Comparison of ENCODE assay signal across 15 mouse cellular contexts in the genomic region with DNA sequence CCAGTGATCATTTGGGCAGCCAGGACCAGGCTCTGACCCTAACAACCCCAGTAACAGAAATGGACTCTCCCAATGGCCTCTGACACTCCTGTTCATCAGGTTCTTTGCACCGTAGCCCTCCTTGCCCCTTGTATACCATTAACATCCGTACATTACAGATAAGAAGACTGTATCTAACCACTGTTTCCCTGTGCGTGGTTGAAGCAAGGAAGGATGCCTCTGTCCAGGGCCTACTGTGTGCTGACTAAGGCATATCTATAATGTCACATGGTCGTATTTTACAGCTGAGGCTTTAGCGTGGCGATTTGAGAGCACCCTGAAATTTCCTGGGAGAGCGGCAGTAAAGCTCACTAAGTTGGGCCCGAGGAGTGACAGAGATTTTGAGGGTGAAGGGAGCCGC. TPM values are rescaled to one million over a fixed set of nuclear protein-coding genes. Genes with fewer than 3 reads are reported as not detected.
DNase-seq lines count a peak whose midpoint lies in the region; ATAC-seq and TF ChIP-seq lines count a peak whose summit lies in the region.
"Had no signal": no experiment of that assay in that cellular context is flagged by ENCODE, and none has a peak within 500 bp of the region (broad histone marks: within the 10 kb centered on the region; RNA-seq: fewer than 3 reads in every experiment).

No protein-coding gene starts in this region.

- H3K27ac ChIP-seq in heart, embryonic 12.5 days (ENCODE audit: poor library complexity, severe bottlenecking) = peak overlapping the region; percentile 58
- peak overlapping the region; percentile 35 for H3K27ac ChIP-seq in kidney, embryonic 16.5 days (ENCODE audit: low read length)
- H3K27ac ChIP-seq in stomach, embryonic 16.5 days (ENCODE audit: low read length) = no peak overlapping the region
- no peak overlapping the region for H3K27ac ChIP-seq in stomach, postnatal 0 days (replicated peaks)
- H3K27ac ChIP-seq: left cerebral cortex, adult 2 months; liver, embryonic 13.5 days; midbrain, embryonic 12.5 days had no signal

- peaks cover 23% of the 10 kb centered on the region for H3K4me1 ChIP-seq in heart, embryonic 12.5 days (replicated peaks)
- H3K4me1 ChIP-seq in kidney, embryonic 16.5 days (ENCODE audit: insufficient read depth, low read length) = peaks cover 12% of the 10 kb centered on the region
- peaks cover 2% of the 10 kb centered on the region; the same call in 1 of the 2 replicates for H3K4me1 ChIP-seq in stomach, embryonic 16.5 days (ENCODE audit: control insufficient read depth, insufficient read depth, low read length)
- no peaks in the 10 kb centered on the region for H3K4me1 ChIP-seq in stomach, postnatal 0 days (replicated peaks; ENCODE audit: control insufficient read depth, insufficient read depth)
- H3K4me1 ChIP-seq: midbrain, embryonic 12.5 days had no signal

- WGBS in heart, embryonic 12.5 days = 42% methylated on average over 9 of the region's 9 CpGs
- WGBS in kidney, embryonic 16.5 days = 58% methylated on average over 9 of the region's 9 CpGs
- 62% methylated on average over 9 of the region's 9 CpGs for WGBS in stomach, embryonic 16.5 days
- 55% methylated on average over 9 of the region's 9 CpGs for WGBS in stomach, postnatal 0 days

- H3K27me3 ChIP-seq in heart, embryonic 12.5 days (replicated peaks) = no peaks in the 10 kb centered on the region
- no peaks in the 10 kb centered on the region; the same call in 1 of the 2 replicates for H3K27me3 ChIP-seq in kidney, embryonic 16.5 days (ENCODE audit: insufficient read depth, low read length)
- no peaks in the 10 kb centered on the region for H3K27me3 ChIP-seq in stomach, embryonic 16.5 days (ENCODE audit: control insufficient read depth, insufficient read depth, low read length)
- no peaks in the 10 kb centered on the region for H3K27me3 ChIP-seq in stomach, postnatal 0 days (ENCODE audit: control insufficient read depth, insufficient read depth, low read length)

- H3K9ac ChIP-seq in heart, embryonic 12.5 days = no peak overlapping the region
- no peak overlapping the region; the same call in 1 of the 2 replicates for H3K9ac ChIP-seq in kidney, embryonic 16.5 days (replicated peaks; ENCODE audit: low read length)
- H3K9ac ChIP-seq in stomach, embryonic 16.5 days (ENCODE audit: low read length) = peak overlapping the region; percentile 17; the same call in 1 of the 2 replicates
- no peak overlapping the region for H3K9ac ChIP-seq in stomach, postnatal 0 days (ENCODE audit: low read length)
- H3K9ac ChIP-seq: liver, embryonic 13.5 days; midbrain, embryonic 12.5 days had no signal

- H3K36me3 ChIP-seq in heart, embryonic 12.5 days = no peaks in the 10 kb centered on the region
- H3K36me3 ChIP-seq in kidney, embryonic 16.5 days (ENCODE audit: insufficient read depth, low read length) = no peaks in the 10 kb centered on the region
- no peaks in the 10 kb centered on the region for H3K36me3 ChIP-seq in stomach, embryonic 16.5 days (ENCODE audit: control insufficient read depth, insufficient read depth, low read length)
- no peaks in the 10 kb centered on the region for H3K36me3 ChIP-seq in stomach, postnatal 0 days (ENCODE audit: control insufficient read depth, insufficient read depth, low read length)
- H3K36me3 ChIP-seq: G1E; liver, embryonic 13.5 days; midbrain, embryonic 12.5 days had no signal

- DNase-seq in heart, postnatal 14 days = no peak
- DNase-seq in kidney, postnatal 14 days = no peak
- DNase-seq in stomach, postnatal 0 days (ENCODE audit: low spot score) = no peak
- no peak for DNase-seq in layer of hippocampus, adult 9-11 months
- DNase-seq: adrenal gland, postnatal 10 days; cerebellum, postnatal 10 days; liver, embryonic 13.5 days; thymus, postnatal 25 days had no signal

- no peak overlapping the region for H3K4me3 ChIP-seq in heart, embryonic 12.5 days
- no peak overlapping the region for H3K4me3 ChIP-seq in kidney, embryonic 16.5 days (ENCODE audit: low read length)
- H3K4me3 ChIP-seq in stomach, embryonic 16.5 days (replicated peaks; ENCODE audit: low read length) = no peak overlapping the region
- H3K4me3 ChIP-seq in stomach, postnatal 0 days (ENCODE audit: low read depth, low read length) = no peak overlapping the region
- H3K4me3 ChIP-seq: left cerebral cortex, adult 2 months; liver, embryonic 13.5 days; midbrain, embryonic 12.5 days had no signal

- no peak overlapping the region for H3K4me2 ChIP-seq in heart, embryonic 12.5 days
- H3K4me2 ChIP-seq in kidney, embryonic 16.5 days (replicated peaks; ENCODE audit: low read depth, low read length) = no peak overlapping the region
- H3K4me2 ChIP-seq in stomach, embryonic 16.5 days (ENCODE audit: low read depth, low read length) = no peak overlapping the region
- H3K4me2 ChIP-seq in stomach, postnatal 0 days (replicated peaks; ENCODE audit: low read depth) = no peak overlapping the region
- H3K4me2 ChIP-seq: liver, embryonic 13.5 days; midbrain, embryonic 12.5 days had no signal

- H3K9me3 ChIP-seq in heart, embryonic 12.5 days (replicated peaks) = no peaks in the 10 kb centered on the region
- no peaks in the 10 kb centered on the region for H3K9me3 ChIP-seq in kidney, embryonic 16.5 days (ENCODE audit: low read length)
- H3K9me3 ChIP-seq in stomach, embryonic 16.5 days (replicated peaks; ENCODE audit: control insufficient read depth, low read length) = no peaks in the 10 kb centered on the region
- H3K9me3 ChIP-seq in stomach, postnatal 0 days (ENCODE audit: control insufficient read depth, low read length) = no peaks in the 10 kb centered on the region
- H3K9me3 ChIP-seq: G1E; liver, embryonic 13.5 days; midbrain, embryonic 12.5 days had no signal

- TF ChIP-seq CTCF in stomach, postnatal 0 days (IDR thresholded peaks at IDR 0.05; ENCODE audit: low read depth) = no peak

- ATAC-seq in heart, embryonic 12.5 days (ENCODE audit: insufficient number of reproducible peaks, low FRiP score) = no peak
- no peak for ATAC-seq in kidney, embryonic 16.5 days (ENCODE audit: low FRiP score, low TSS enrichment)
- ATAC-seq in stomach, embryonic 16.5 days (ENCODE audit: insufficient read depth, low FRiP score) = no peak
- no peak for ATAC-seq in stomach, postnatal 0 days (ENCODE audit: low FRiP score, low TSS enrichment)
- ATAC-seq in megakaryocyte-erythroid progenitor cell, adult 5-6 weeks (replicated peaks; ENCODE audit: low FRiP score, low TSS enrichment, poor library complexity, severe bottlenecking) = peak; percentile 38; the same call in 1 of the 2 replicates

- intact Hi-C loops in heart, postnatal 14 days (cut with DNase I) = no loop called here

- no peak for TF ChIP-seq EP300 in stomach, postnatal 0 days (optimal IDR thresholded peaks at IDR 0.05)

RNA-seq across cellular contexts. Expression of gene Ralb, which starts 5.8 kb away (rescaled TPM):
- 184 and 194 TPM in 2 replicates for polyA plus RNA-seq in heart, embryonic 12.5 days (2016; fragmentation: Nextera tagmentation; extraction: Ambion mirVana)
- 10 to 100 TPM; 36.7 to 39.6 TPM for total RNA-seq in heart, postnatal 14 days (2021)
- polyA plus RNA-seq in kidney, embryonic 16.5 days (2015; fragmentation: Nextera tagmentation; extraction: Ambion mirVana) = 167 and 174 TPM in 2 replicates
- 155 and 157 TPM in 2 replicates for polyA plus RNA-seq in stomach, embryonic 16.5 days (2015; fragmentation: Nextera tagmentation; extraction: Ambion mirVana)
- 102 TPM in 2 replicates for polyA plus RNA-seq in stomach, postnatal 0 days (2015; fragmentation: Nextera tagmentation; extraction: Ambion mirVana)
- 2.3 and 4.6 TPM in 2 replicates for total RNA-seq in megakaryocyte-erythroid progenitor cell, adult 5-6 weeks (2014; fragmentation: Nextera tagmentation)
- total RNA-seq in megakaryocyte-erythroid progenitor cell, adult 5-6 weeks (2017) = 3.9 and 5.2 TPM in 2 replicates

RNA-seq across cellular contexts. Expression of gene Tmem185b, which starts 15.6 kb away (rescaled TPM):
- 23.2 and 24.3 TPM in 2 replicates for polyA plus RNA-seq in heart, embryonic 12.5 days (2016; fragmentation: Nextera tagmentation; extraction: Ambion mirVana)
- 10 to 100 TPM; 12.1 to 12.3 TPM for total RNA-seq in heart, postnatal 14 days (2021)
- polyA plus RNA-seq in kidney, embryonic 16.5 days (2015; fragmentation: Nextera tagmentation; extraction: Ambion mirVana) = 32.9 and 33.1 TPM in 2 replicates
- polyA plus RNA-seq in stomach, embryonic 16.5 days (2015; fragmentation: Nextera tagmentation; extraction: Ambion mirVana) = 20.5 and 21.7 TPM in 2 replicates
- 12.6 and 13.2 TPM in 2 replicates for polyA plus RNA-seq in stomach, postnatal 0 days (2015; fragmentation: Nextera tagmentation; extraction: Ambion mirVana)
- 5.7 and 7.7 TPM in 2 replicates for total RNA-seq in megakaryocyte-erythroid progenitor cell, adult 5-6 weeks (2014; fragmentation: Nextera tagmentation)
- 4.8 and 5.4 TPM in 2 replicates for total RNA-seq in megakaryocyte-erythroid progenitor cell, adult 5-6 weeks (2017)

Comparison
In these comparisons a context has a peak if more than half of its experiments do, and no peak if none do; other contexts are left out.
1. H3K27ac ChIP-seq: peak in heart, embryonic 12.5 days (single experiment) and kidney, embryonic 16.5 days (single experiment); none in stomach, embryonic 16.5 days (single experiment) and stomach, postnatal 0 days (single experiment).